Mouse (Mus musculus): ENCODE results near the gene Avl9. TPM values are rescaled to one million over a fixed set of nuclear protein-coding genes. Genes with fewer than 3 reads are reported as not detected.
A peak's percentile ranks its signal among the peaks of the same experiment; 100 is the strongest.

The Avl9 gene
- polyA plus RNA-seq, 1 experiment from 2014 or later = 11.0 TPM

GRCm38 (mm10) chr6:56794834-56795233 is 80.1 kb downstream of the Avl9 start:
- 87% methylated on average over 5 of the region's 5 CpGs for WGBS

GRCm38 (mm10) chr6:56796232-56796631 is 81.5 kb downstream of the Avl9 start:
- H3K27me3 ChIP-seq = no peaks in the 10 kb centered on the region
- H3K4me1 ChIP-seq = peaks cover 12% of the 10 kb centered on the region
- no peaks in the 10 kb centered on the region for H3K9me3 ChIP-seq (replicated peaks)
- ATAC-seq (ENCODE audit: insufficient number of reproducible peaks, low FRiP score, low TSS enrichment, low read depth) = no peak
- peak overlapping the region; percentile 60 for H3K4me3 ChIP-seq (replicated peaks)
- H3K4me2 ChIP-seq (replicated peaks) = peak overlapping the region; percentile 60
- no peaks in the 10 kb centered on the region for H3K36me3 ChIP-seq
- WGBS = 6% methylated on average over 8 of the region's 8 CpGs
- peak overlapping the region; percentile 93 for H3K9ac ChIP-seq
- peak overlapping the region; percentile 97 for H3K27ac ChIP-seq (replicated peaks)

More at GRCm38 (mm10) chr6:56794834-56795233, 80.1 kb downstream of the Avl9 start:
- Histone ChIP-seq H3K4me3 (replicated peaks) (no peak overlapping the region), H3K4me1 (peaks cover 12% of the 10 kb centered on the region), H3K27ac (replicated peaks) (no peak overlapping the region), H3K4me2 (replicated peaks) (0 out of 2 replicates have a peak overlapping the region, but pooled peaks have one; percentile 60), H3K27me3 (no peaks in the 10 kb centered on the region), H3K9ac (no peak overlapping the region), H3K9me3 (replicated peaks) (no peaks in the 10 kb centered on the region), H3K36me3 (no peaks in the 10 kb centered on the region)
- no peak for ATAC-seq (ENCODE audit: insufficient number of reproducible peaks, low FRiP score, low TSS enrichment, low read depth)

- Histone ChIP-seq H3K9ac (peak overlapping the region; percentile 93), H3K27ac (replicated peaks) (peak overlapping the region; percentile 97), H3K27me3 (no peaks in the 10 kb centered on the region), H3K4me1 (peaks cover 12% of the 10 kb centered on the region), H3K4me2 (replicated peaks) (peak overlapping the region; percentile 60), H3K4me3 (replicated peaks) (peak overlapping the region; percentile 60), H3K36me3 (no peaks in the 10 kb centered on the region), H3K9me3 (replicated peaks) (no peaks in the 10 kb centered on the region)
- ATAC-seq (ENCODE audit: insufficient number of reproducible peaks, low FRiP score, low TSS enrichment, low read depth) = no peak
- WGBS = under 1% methylated on average over 16 of the region's 16 CpGs
These were observed 82.0 kb downstream of the Avl9 start for GRCm38 (mm10) chr6:56796668-56797141.

DNA sequence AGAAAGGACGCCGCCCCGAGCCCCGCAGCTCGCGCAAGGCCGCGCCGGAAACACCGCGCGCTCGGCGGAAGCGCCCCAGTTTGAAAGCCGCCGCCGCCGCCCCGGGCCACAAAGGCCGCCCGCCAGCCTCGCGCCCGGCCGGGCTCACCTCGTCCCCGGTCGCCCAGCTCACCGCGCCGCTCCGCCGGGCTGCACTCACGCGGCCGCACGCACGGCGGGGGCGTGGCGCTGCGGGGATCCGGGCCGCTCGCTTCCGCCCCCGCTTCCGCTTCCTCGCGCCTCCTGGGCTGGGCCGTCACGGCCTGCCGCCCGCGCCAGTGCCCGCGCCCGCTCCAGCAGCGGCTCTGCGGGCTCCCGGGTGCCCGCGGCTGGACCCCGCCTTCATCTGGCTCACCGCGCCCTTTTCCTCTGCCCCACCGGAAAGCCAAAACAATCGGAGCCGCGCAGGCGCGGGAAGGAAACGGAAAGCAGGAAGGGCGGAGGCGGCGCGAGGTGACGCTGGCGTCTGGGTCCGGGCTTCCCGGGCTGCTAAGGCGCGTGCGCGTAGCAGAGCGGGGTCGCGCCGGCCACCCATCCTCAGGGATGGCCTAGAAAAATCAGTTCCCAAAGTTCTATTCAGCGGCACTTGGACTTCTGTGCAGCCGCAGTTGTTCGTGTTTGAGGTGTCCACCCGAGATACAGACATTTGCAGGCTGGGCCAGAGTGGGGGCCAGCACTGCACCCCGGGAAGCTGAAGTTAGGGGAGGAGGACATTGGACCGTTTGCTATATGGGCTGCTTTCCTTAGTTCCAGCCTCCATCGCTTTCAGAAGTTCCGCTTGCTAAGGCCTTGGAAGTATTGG is 82.8 kb downstream of the Avl9 start, which contains the start of gene Kbtbd2:
Gene Kbtbd2, minus strand, starts transcription at position 503 of the 841 bp plus-strand sequence.
- peak within 1 kb of the TSS; percentile 93 for H3K9ac ChIP-seq
- H3K27ac ChIP-seq (replicated peaks) = peak within 1 kb of the TSS; percentile 97
- peaks cover 12% of the 10 kb centered on the region for H3K4me1 ChIP-seq
- H3K4me3 ChIP-seq (replicated peaks) = peak within 1 kb of the TSS; percentile 60
- WGBS = under 1% methylated on average over 95 of the region's 98 CpGs
- no peaks in the 10 kb centered on the region for H3K27me3 ChIP-seq
- no peaks in the 10 kb centered on the region for H3K9me3 ChIP-seq (replicated peaks)
- peak within 1 kb of the TSS; percentile 67 for H3K4me2 ChIP-seq (replicated peaks)
- no peaks in the 10 kb centered on the region for H3K36me3 ChIP-seq
- ATAC-seq (ENCODE audit: insufficient number of reproducible peaks, low FRiP score, low TSS enrichment, low read depth) = peak; percentile 94

GRCm38 (mm10) chr6:56798152-56798465 is 83.4 kb downstream of the Avl9 start:
- ATAC-seq (ENCODE audit: insufficient number of reproducible peaks, low FRiP score, low TSS enrichment, low read depth) = no peak
- H3K4me3 ChIP-seq (replicated peaks) = peak overlapping the region; percentile 60
- H3K36me3 ChIP-seq = no peaks in the 10 kb centered on the region
- H3K9me3 ChIP-seq (replicated peaks) = no peaks in the 10 kb centered on the region
- peak overlapping the region; percentile 97 for H3K27ac ChIP-seq (replicated peaks)
- peak overlapping the region; percentile 67 for H3K4me2 ChIP-seq (replicated peaks)
- peaks cover 12% of the 10 kb centered on the region for H3K4me1 ChIP-seq
- peak overlapping the region; percentile 93 for H3K9ac ChIP-seq
- 12% methylated on average over 8 of the region's 8 CpGs for WGBS
- no peaks in the 10 kb centered on the region for H3K27me3 ChIP-seq

DNA sequence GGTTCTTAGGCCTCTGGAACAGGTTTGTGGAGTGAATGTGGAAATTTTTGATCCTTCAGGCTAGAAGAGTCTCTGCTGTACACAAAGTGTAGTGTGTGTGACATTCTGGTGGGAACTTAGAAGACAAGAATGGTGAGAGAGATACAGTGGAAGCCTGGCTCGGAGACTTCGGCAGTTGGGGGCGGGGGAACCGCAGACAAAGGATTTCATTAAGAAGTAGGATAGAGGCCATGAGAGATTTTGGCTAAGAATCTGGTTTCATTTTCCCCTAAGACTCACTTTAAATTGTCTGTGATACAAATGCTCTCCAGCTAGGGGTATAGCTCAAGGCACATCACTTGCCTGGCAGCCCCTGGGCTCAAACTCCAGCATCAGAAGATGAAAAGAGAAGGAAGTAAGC is 90.3 kb downstream of the Avl9 start:
- no peak for ATAC-seq (ENCODE audit: insufficient number of reproducible peaks, low FRiP score, low TSS enrichment, low read depth)
- H3K4me2 ChIP-seq (replicated peaks) = no peak overlapping the region
- no peak overlapping the region for H3K9ac ChIP-seq
- no peaks in the 10 kb centered on the region for H3K36me3 ChIP-seq
- 74% methylated on average over 4 of the region's 4 CpGs for WGBS
- H3K9me3 ChIP-seq (replicated peaks) = no peaks in the 10 kb centered on the region
- no peak overlapping the region for H3K27ac ChIP-seq (replicated peaks)
- H3K4me1 ChIP-seq = no peaks in the 10 kb centered on the region
- H3K27me3 ChIP-seq = no peaks in the 10 kb centered on the region
- H3K4me3 ChIP-seq (replicated peaks) = no peak overlapping the region

GRCm38 (mm10) chr6:56806195-56806594 is 91.5 kb downstream of the Avl9 start:
- H3K27me3 ChIP-seq = no peaks in the 10 kb centered on the region
- H3K9me3 ChIP-seq (replicated peaks) = no peaks in the 10 kb centered on the region
- WGBS = 63% methylated on average over 2 of the region's 2 CpGs
- no peaks in the 10 kb centered on the region for H3K36me3 ChIP-seq
- H3K4me2 ChIP-seq (replicated peaks) = no peak overlapping the region
- H3K9ac ChIP-seq = no peak overlapping the region
- no peak overlapping the region for H3K27ac ChIP-seq (replicated peaks)
- no peaks in the 10 kb centered on the region for H3K4me1 ChIP-seq
- no peak for ATAC-seq (ENCODE audit: insufficient number of reproducible peaks, low FRiP score, low TSS enrichment, low read depth)
- no peak overlapping the region for H3K4me3 ChIP-seq (replicated peaks)

GRCm38 (mm10) chr6:56808656-56809055 is 94.0 kb downstream of the Avl9 start:
- no peak overlapping the region for H3K4me3 ChIP-seq (replicated peaks)
- H3K27ac ChIP-seq (replicated peaks) = no peak overlapping the region
- H3K4me2 ChIP-seq (replicated peaks) = no peak overlapping the region
- no peaks in the 10 kb centered on the region for H3K36me3 ChIP-seq
- H3K9me3 ChIP-seq (replicated peaks) = no peaks in the 10 kb centered on the region
- H3K4me1 ChIP-seq = no peaks in the 10 kb centered on the region
- ATAC-seq (ENCODE audit: insufficient number of reproducible peaks, low FRiP score, low TSS enrichment, low read depth) = no peak
- no peak overlapping the region for H3K9ac ChIP-seq
- WGBS = 10% methylated on average over 3 of the region's 3 CpGs
- no peaks in the 10 kb centered on the region for H3K27me3 ChIP-seq

Other genes with a start within 250 kb of the Avl9 start
- 3.2 and 4.1 TPM in 2 replicates for gene Pde1c, start 145.8 kb upstream of the Avl9 start, polyA plus RNA-seq (2015; fragmentation: Nextera tagmentation; extraction: Ambion mirVana)
- 95.4 and 109 TPM in 2 replicates for gene Lsm5, start 10.2 kb upstream of the Avl9 start, polyA plus RNA-seq (2015; fragmentation: Nextera tagmentation; extraction: Ambion mirVana)
- 25.5 and 29.0 TPM in 2 replicates for gene Kbtbd2, start 82.9 kb downstream of the Avl9 start, polyA plus RNA-seq (2015; fragmentation: Nextera tagmentation; extraction: Ambion mirVana)
- 218 and 222 TPM in 2 replicates for gene Fkbp9, start 117.2 kb downstream of the Avl9 start, polyA plus RNA-seq (2015; fragmentation: Nextera tagmentation; extraction: Ambion mirVana)
- gene Nt5c3, start 209.0 kb downstream of the Avl9 start, polyA plus RNA-seq (2015; fragmentation: Nextera tagmentation; extraction: Ambion mirVana) = 61.6 and 63.2 TPM in 2 replicates
- 0.31 and 0.35 TPM in 2 replicates for gene Vmn1r4, start 209.1 kb downstream of the Avl9 start, polyA plus RNA-seq (2015; fragmentation: Nextera tagmentation; extraction: Ambion mirVana)

Measured in embryonic facial prominence, embryonic 15.5 days (tissue).